Mouse (Mus musculus) stomach, postnatal 0 days (tissue): ENCODE data around the gene Rab8b. TPM values are rescaled to one million over a fixed set of nuclear protein-coding genes. Genes with fewer than 3 reads are reported as not detected.
"Not testable (repeated sequence)": the region's sequence is repeated elsewhere in the genome, so short reads cannot be mapped to it uniquely, and the experiment has no call there.

Source experiments
- ATAC-seq: fragments of 200-750 bp; cut with Nextera tagmentation; 2 replicates; pipeline ENCODE4 v1.8.0; 2017; ENCODE audit not compliant: low FRiP score, low TSS enrichment
- DNase-seq: peaks from one replicate; pipeline ENCODE4 v3.0.0-alpha.2; 2016; ENCODE audit warnings: low spot score
- H3K27ac ChIP-seq: fragments of 300-500 bp; sonication (generic); replicated peaks from 2 replicates; pipeline ENCODE4 v1.5.1; 2014; ENCODE audit warnings: mild to moderate bottlenecking, control low read depth
- H3K27me3 ChIP-seq: fragments of 300-500 bp; sonication (generic); 2 replicates; pipeline ENCODE4 v1.6.1; 2014; ENCODE audit warnings: low read length; ENCODE audit not compliant: control insufficient read depth, insufficient read depth
- H3K36me3 ChIP-seq: fragments of 300-500 bp; sonication (generic); 2 replicates; pipeline ENCODE4 v1.6.1; 2014; ENCODE audit warnings: low read length, mixed read lengths; ENCODE audit not compliant: control insufficient read depth, insufficient read depth
- H3K4me1 ChIP-seq: fragments of 300-500 bp; sonication (generic); replicated peaks from 2 replicates; pipeline ENCODE4 v1.6.1; 2014; ENCODE audit warnings: antibody characterized with exemption; ENCODE audit not compliant: control insufficient read depth, insufficient read depth
- H3K4me2 ChIP-seq: fragments of 300-500 bp; sonication (generic); replicated peaks from 2 replicates; pipeline ENCODE4 v1.6.1; 2014; ENCODE audit warnings: low read depth, mild to moderate bottlenecking, control low read depth, moderate library complexity
- H3K4me3 ChIP-seq: fragments of 300-500 bp; sonication (generic); 2 replicates; pipeline ENCODE4 v1.5.1; 2014; ENCODE audit warnings: low read depth, low read length, control low read depth
- H3K9ac ChIP-seq: fragments of 300-500 bp; sonication (generic); 2 replicates; pipeline ENCODE4 v1.6.1; 2014; ENCODE audit warnings: mild to moderate bottlenecking, low read length, control low read depth, mixed read lengths
- H3K9me3 ChIP-seq: fragments of 300-500 bp; sonication (generic); 2 replicates; pipeline ENCODE4 v1.6.1; 2016; ENCODE audit warnings: low read length; ENCODE audit not compliant: control insufficient read depth
- CTCF ChIP-seq: IDR thresholded peaks from 2 replicates; pipeline ENCODE4 v1.5.1; 2016; ENCODE audit warnings: antibody characterized with exemption, low read depth, mild to moderate bottlenecking, moderate library complexity
- EP300 ChIP-seq: optimal IDR thresholded peaks from 2 replicates; pipeline ENCODE3; 2016; ENCODE audit warnings: antibody characterized with exemption
- WGBS: fragments of 180-500 bp; shearing (Covaris S2); extraction: QIAGEN DNeasy Blood & Tissue Kit; methylation state at CpG from one replicate; pipeline ENCODE4 v1.1.7; 2014; 5-methylcytosine and 5-hydroxymethylcytosine counted together
- polyA plus RNA-seq: library from polyadenylated mRNA; unstranded; fragments of >200 nt; fragmentation: Nextera tagmentation; extraction: Ambion mirVana; gene quantifications from 2 replicates; pipeline ENCODE4 v1.2.1, GENCODE M21; 2015

The Rab8b gene
- polyA plus RNA-seq, 1 experiment from 2014 or later, result 9.4 TPM

GRCm38 (mm10) chr9:66822255-66822654, 97.2 kb downstream of the Rab8b start:
- not testable (repeated sequence) for H3K9me3 ChIP-seq, H3K36me3 ChIP-seq, H3K4me2 ChIP-seq, H3K4me3 ChIP-seq, DNase-seq, H3K9ac ChIP-seq, H3K27ac ChIP-seq, H3K27me3 ChIP-seq, H3K4me1 ChIP-seq, ATAC-seq
- TF ChIP-seq CTCF, result peak; percentile 36
- WGBS, result no CpG with 5 or more reads among the region's 5 CpGs

GRCm38 (mm10) chr9:66820996-66821395, 98.5 kb downstream of the Rab8b start:
- Histone ChIP-seq H3K4me3 (no peak overlapping the region), H3K27ac (no peak overlapping the region), H3K36me3 (no peaks in the 10 kb centered on the region), H3K9me3 (no peaks in the 10 kb centered on the region), H3K4me2 (no peak overlapping the region), H3K27me3 (no peaks in the 10 kb centered on the region), H3K9ac (no peak overlapping the region), H3K4me1 (no peaks in the 10 kb centered on the region)
- TF ChIP-seq CTCF (no peak), EP300 (no peak)
- DNase-seq, result no peak
- ATAC-seq, result no peak
- 68% methylated on average over 5 of the region's 5 CpGs for WGBS

- H3K4me2 ChIP-seq, result no peak overlapping the region
- H3K9ac ChIP-seq, result no peak overlapping the region
- H3K27ac ChIP-seq, result no peak overlapping the region
- no peaks in the 10 kb centered on the region for H3K27me3 ChIP-seq
- ATAC-seq, result no peak
- no peak overlapping the region for H3K4me3 ChIP-seq
- TF ChIP-seq CTCF, result no peak
- TF ChIP-seq EP300, result no peak
- WGBS, result 55% methylated on average over 2 of the region's 2 CpGs
- no peak for DNase-seq
- no peaks in the 10 kb centered on the region for H3K9me3 ChIP-seq
- no peaks in the 10 kb centered on the region for H3K36me3 ChIP-seq
- no peaks in the 10 kb centered on the region for H3K4me1 ChIP-seq
Measured at GRCm38 (mm10) chr9:66813392-66813791, 106.1 kb downstream of the Rab8b start.

GRCm38 (mm10) chr9:66805951-66806350, 113.5 kb downstream of the Rab8b start:
- Histone ChIP-seq H3K9ac (peak overlapping the region; percentile 31; the same call in 1 of the 2 replicates), H3K4me2 (peak overlapping the region; percentile 45), H3K4me3 (peak overlapping the region; percentile 20; the same call in 1 of the 2 replicates)
- H3K27ac ChIP-seq, H3K9me3 ChIP-seq, ATAC-seq, H3K4me1 ChIP-seq, H3K27me3 ChIP-seq, H3K36me3 ChIP-seq: not testable (repeated sequence)
- 15% methylated on average over 30 of the region's 37 CpGs for WGBS
- DNase-seq, result peak; percentile 22

- H3K4me3 ChIP-seq, result no peak overlapping the region
- H3K4me2 ChIP-seq, result 0 out of 2 replicates have a peak overlapping the region, but pooled peaks have one; percentile 3
- TF ChIP-seq EP300 (no peak), CTCF (no peak)
- H3K9me3 ChIP-seq, result no peaks in the 10 kb centered on the region
- H3K27me3 ChIP-seq, result no peaks in the 10 kb centered on the region
- H3K36me3 ChIP-seq, result no peaks in the 10 kb centered on the region
- ATAC-seq, result no peak
- no peaks in the 10 kb centered on the region for H3K4me1 ChIP-seq
- 55% methylated on average over 12 of the region's 12 CpGs for WGBS
- H3K27ac ChIP-seq, result no peak overlapping the region
- no peak overlapping the region for H3K9ac ChIP-seq
- DNase-seq, result no peak
Measured at GRCm38 (mm10) chr9:66801947-66802346, 117.5 kb downstream of the Rab8b start.

- H3K9me3 ChIP-seq, result no peaks in the 10 kb centered on the region
- no peaks in the 10 kb centered on the region for H3K4me1 ChIP-seq
- no peaks in the 10 kb centered on the region for H3K36me3 ChIP-seq
- WGBS, result 62% methylated on average over 5 of the region's 5 CpGs
- no peaks in the 10 kb centered on the region for H3K27me3 ChIP-seq
- ATAC-seq (no peak), DNase-seq (no peak)
- H3K27ac ChIP-seq, result peak within 1 kb of the TSS; percentile 95; the same call in 1 of the 2 replicates
- peak within 1 kb of the TSS; percentile 81 for H3K4me2 ChIP-seq
- no peak for TF ChIP-seq CTCF
- TF ChIP-seq EP300, result no peak
- peak within 1 kb of the TSS; percentile 59 for H3K9ac ChIP-seq
- H3K4me3 ChIP-seq, result peak within 1 kb of the TSS; percentile 65
Measured at GRCm38 (mm10) chr9:66796739-66797138, 122.7 kb downstream of the Rab8b start, which contains the start of gene Gm10647. Gm10647 (plus strand) TSS chr9:66797039.
